Mouse (Mus musculus): Measurements from ENCODE around the gene Bbs10.

Bbs10 gene

GRCm38 (mm10) chr10:111298140-111299098 is at the start of gene Bbs10:
Bbs10 (plus strand) TSS chr10:111298679.
- DNase-seq = peak; percentile 96 to 97

GRCm38 (mm10) chr10:111250192-111250591 is 48.3 kb upstream of the Bbs10 start:
- DNase-seq = no peak

DNA sequence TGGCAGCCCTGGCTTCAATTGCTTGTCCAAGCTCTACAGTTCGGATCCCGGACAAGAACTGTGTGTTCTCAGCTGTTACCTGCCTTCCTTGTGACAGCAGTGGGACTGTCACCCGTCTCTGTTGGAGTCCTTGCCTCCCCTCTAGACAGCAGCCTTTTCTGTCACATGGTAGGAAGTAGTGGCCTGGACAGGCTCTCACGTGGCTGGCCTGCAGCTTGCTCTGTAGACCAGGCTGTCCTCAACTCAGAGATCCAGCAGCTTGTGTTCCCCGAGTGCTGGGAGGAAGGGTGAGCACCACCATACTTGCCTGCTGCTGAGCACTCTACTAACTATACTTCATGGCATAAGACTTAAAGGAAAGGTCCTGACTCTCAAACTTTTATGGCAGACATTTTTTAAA is 46.8 kb upstream of the Bbs10 start:
- no peak for DNase-seq

- no peak for DNase-seq
These were observed 43.3 kb upstream of the Bbs10 start for GRCm38 (mm10) chr10:111255228-111255627.

GRCm38 (mm10) chr10:111256156-111256555 is 42.3 kb upstream of the Bbs10 start:
- no peak for DNase-seq

- no peak for DNase-seq
These were observed 41.1 kb upstream of the Bbs10 start for GRCm38 (mm10) chr10:111257358-111257757.

DNA sequence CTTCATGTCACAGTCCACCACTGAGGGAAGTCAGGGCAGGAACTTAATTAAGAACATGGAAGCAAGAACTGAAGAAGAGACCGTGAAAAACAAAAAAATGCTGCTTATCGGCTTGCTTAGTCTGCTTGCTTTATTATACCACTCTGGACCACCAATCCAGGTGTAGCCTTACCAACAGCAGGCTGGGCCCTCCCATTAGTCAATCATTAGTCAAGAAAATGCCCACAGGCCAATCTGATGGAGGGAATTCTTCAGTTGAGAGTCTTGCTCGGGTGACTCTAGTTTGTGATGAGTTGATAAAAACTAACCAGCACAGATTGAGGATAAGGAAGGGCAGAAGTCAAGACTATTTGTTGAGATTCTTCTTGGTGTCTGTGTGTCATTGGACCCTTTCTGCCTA is 40.2 kb upstream of the Bbs10 start:
- no peak for DNase-seq

DNA sequence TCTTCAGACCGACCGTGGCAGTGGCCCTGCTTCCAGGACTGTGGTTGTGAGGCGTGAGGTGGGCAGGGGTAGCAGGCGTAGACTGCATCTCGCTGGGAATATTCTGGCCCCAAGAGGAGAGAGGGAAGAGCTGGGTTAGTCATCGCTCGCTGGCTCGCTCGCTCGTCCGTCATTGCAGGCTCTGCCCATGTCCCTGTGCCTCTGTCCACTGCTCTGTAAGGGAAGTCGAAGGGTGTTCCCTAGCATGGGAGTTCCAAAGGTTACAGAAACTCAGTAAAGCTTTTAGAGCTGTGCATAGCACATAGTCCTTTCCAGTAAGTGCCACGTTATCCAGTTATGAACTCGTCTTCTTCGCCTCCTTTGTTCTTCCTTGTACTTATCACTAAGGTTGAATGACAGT is 26.8 kb upstream of the Bbs10 start:
- no peak for DNase-seq

GRCm38 (mm10) chr10:111272905-111273304 is 25.6 kb upstream of the Bbs10 start:
- DNase-seq = no peak

GRCm38 (mm10) chr10:111273463-111274088 is 24.9 kb upstream of the Bbs10 start:
- DNase-seq = no peak

- no peak for DNase-seq
These were observed 22.7 kb upstream of the Bbs10 start for GRCm38 (mm10) chr10:111275822-111276221.

DNA sequence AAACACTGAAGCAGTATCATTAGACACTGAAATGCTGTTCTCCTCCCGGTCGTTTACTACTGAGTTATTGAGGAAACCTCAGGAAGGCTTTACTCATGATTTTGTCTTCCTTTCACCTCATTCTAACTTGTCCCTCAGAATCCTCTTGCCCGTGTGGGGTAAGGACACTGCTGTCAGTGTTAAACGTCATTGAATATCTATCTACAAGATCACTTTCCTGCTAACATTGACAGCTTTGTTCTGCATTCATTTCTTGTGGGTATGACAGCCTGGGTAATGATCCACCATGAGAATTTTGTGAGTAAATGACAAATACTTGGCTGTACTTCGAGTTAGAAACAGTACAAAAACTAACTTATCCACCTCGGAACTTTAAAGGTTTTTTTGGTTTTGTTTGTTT is 848 bp upstream of the Bbs10 start:
- no peak for DNase-seq

GRCm38 (mm10) chr10:111299591-111299990 is 1.1 kb downstream of the Bbs10 start:
- peak in 1 of 2 experiments; percentile 9 for DNase-seq

- DNase-seq = no peak
These were observed 2.6 kb downstream of the Bbs10 start for GRCm38 (mm10) chr10:111301041-111301440.

DNA sequence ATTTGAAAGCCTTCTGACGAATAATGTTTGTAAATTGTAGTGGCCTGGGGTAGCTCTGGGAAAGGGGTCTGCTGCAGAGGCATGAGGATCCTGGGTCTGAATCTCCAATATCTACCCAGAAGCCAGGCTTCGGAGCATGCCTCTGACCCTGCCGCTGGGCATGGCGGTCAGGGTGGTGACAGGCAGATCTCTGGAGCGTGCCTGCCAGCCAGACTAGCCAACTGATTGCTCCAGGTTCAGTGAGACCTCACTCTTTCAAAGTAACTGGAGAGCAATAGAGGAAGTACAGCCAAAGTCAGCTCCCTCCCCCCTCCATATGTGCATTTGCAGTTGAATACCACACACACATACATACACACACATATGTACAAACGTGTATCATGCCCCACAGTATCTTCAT is 4.0 kb downstream of the Bbs10 start:
- DNase-seq = no peak

DNA sequence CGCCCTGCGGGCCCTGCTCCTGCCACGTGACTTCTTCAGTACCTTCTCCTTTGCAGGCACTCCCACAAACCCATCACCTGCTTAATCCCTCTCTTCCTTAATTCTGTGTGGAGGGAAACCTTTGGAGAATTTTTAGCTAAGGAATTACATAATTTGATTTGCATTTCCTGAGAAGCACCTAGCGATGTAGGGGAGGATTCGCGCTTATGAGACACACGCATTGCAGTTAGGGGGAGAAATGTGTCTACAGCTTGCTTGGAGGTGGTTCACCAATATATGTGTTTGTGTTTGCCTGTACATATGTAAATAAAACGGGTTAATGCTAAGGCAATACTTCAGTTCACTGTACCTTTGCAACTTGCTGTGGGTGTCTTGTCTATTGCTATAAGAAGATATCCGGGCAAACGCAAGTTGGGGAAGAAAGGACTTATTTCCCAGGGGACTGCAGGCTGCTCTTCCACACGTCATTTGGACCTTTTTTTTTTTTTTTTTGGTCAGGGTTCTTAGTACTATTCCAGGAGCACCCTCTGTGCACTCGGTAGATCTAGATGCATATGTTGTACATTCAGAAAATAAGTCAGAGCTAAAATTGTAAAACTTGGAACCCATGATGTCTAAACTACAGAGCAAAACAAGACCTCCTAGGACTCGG is 10.5 kb downstream of the Bbs10 start:
- DNase-seq = no peak

DNA sequence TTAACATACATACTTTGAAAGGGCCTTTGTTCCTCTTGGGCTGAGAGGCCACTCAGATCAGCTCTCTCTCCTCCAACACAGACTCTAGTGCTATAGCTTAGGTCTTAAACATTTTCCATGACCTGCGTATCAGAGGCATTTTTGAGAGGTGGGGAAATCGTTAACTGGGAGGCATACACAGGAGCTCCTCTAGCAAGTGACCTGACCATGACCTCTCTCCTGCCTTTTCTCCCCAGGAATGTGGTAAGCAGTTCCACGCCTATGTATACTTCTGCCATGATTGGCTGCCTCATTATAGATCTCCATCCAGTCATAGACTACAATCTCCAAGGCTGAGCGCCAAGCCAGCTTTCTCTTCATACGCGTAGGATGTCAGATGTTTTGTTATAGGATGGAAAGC is 14.8 kb downstream of the Bbs10 start:
- no peak for DNase-seq

DNA sequence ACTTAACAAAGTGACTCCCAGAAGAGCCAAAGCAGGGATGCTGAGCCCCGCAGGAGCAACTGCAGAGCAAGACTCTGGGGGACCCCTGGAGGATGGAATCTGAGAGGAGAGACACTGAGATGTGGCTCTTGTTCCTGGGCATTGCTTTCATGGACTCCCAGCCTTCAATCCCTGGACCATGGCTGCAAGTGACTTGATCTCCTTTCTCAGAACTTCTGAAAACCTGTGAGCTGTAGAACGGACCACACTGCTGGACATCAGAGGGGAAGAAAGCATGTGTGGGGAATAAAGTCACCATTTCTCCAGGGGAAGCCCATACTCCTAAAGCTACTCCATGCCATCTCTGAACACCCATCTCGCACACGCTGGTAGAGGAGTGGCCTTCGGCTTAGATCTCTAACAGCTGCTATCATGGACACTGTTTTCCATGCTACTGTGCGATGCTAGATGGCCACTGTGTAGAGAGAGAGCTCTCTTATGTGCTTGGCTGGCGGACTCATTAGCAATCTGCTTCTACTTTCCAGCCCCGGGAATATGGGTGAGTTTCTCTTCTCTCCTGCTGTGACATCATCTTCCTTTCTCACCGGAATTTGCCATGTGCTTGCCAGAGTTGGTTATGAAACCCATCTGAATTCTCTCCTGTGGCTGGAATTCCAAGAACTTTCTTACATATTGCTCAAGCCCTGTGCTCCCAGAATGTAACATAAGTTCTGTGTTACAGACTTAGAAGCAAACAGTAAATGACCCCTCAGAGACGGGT is 16.3 kb downstream of the Bbs10 start:
- no peak for DNase-seq

GRCm38 (mm10) chr10:111315940-111316339 is 17.5 kb downstream of the Bbs10 start:
- DNase-seq = no peak

GRCm38 (mm10) chr10:111318021-111318420 is 19.5 kb downstream of the Bbs10 start:
- no peak for DNase-seq

DNA sequence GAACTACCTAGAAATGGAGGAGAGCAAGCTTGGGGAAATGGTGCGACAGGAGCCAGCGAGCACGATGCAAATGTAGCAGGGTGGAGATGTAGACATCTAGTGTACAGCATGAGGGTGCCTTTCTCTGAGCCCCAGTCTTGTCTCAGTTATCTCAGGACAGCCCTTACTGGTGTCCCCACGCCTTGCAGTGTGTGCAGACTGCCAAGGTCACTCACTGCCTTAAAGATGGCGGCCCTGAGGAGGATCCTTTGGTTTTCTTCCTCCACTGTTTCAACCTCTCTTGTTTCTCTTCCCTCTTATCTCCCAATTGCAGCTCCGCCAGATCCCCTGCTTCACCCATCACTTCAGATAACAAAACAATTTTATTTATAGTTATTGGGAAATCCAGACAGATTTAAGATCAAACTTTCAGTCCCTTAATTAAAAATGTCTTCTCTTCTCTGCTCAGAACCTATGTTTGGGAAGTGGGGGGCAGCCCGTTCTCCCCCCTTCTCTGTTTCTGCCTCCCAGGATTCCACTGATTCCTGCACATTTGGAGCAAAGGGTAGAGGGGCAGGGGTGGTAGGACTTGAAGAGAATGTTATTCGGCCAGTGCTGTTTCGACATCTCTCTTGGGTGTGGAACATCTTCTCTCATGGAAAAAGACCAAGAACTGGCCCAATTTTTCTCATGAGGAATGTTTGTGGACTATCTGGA is 20.5 kb downstream of the Bbs10 start:
- no peak for DNase-seq

- DNase-seq = no peak
These were observed 22.1 kb downstream of the Bbs10 start for GRCm38 (mm10) chr10:111320579-111320978.
